Mouse (Mus musculus): ENCODE results near the gene Dguok. TPM values are rescaled to one million over a fixed set of nuclear protein-coding genes. Genes with fewer than 3 reads are reported as not detected.
A peak's percentile ranks its signal among the peaks of the same experiment; 100 is the strongest.

Dguok gene
- polyA plus RNA-seq, 1 experiment from 2014 or later: 69.7 TPM

- no peak overlapping the region for H3K4me2 ChIP-seq
- H3K9ac ChIP-seq: no peak overlapping the region
- DNase-seq: no peak
- ATAC-seq (ENCODE audit: insufficient read depth): no peak
- no peaks in the 10 kb centered on the region for H3K4me1 ChIP-seq (ENCODE audit: insufficient read depth)
- H3K4me3 ChIP-seq (ENCODE audit: low read depth, low read length): no peak overlapping the region
- TF ChIP-seq CTCF (IDR thresholded peaks at IDR 0.05; ENCODE audit: low read depth): no peak
- peaks cover 19% of the 10 kb centered on the region; the same call in 1 of the 2 replicates for H3K36me3 ChIP-seq (ENCODE audit: insufficient read depth)
- H3K9me3 ChIP-seq (ENCODE audit: low read depth, low read length): no peaks in the 10 kb centered on the region
- no peaks in the 10 kb centered on the region for H3K27me3 ChIP-seq (ENCODE audit: insufficient read depth, low read length)
- no peak overlapping the region for H3K27ac ChIP-seq (ENCODE audit: low read depth)
- WGBS: 75% methylated on average over 7 of the region's 7 CpGs
Observed at GRCm38 (mm10) chr6:83475431-83475830, 31.3 kb downstream of the Dguok start.

- no peak overlapping the region for H3K4me2 ChIP-seq
- no peaks in the 10 kb centered on the region for H3K27me3 ChIP-seq (ENCODE audit: insufficient read depth, low read length)
- peaks cover 6% of the 10 kb centered on the region; the same call in 1 of the 2 replicates for H3K36me3 ChIP-seq (ENCODE audit: insufficient read depth)
- no peaks in the 10 kb centered on the region for H3K4me1 ChIP-seq (ENCODE audit: insufficient read depth)
- ATAC-seq (ENCODE audit: insufficient read depth) (no peak), DNase-seq (no peak)
- no peak overlapping the region for H3K9ac ChIP-seq
- H3K4me3 ChIP-seq (ENCODE audit: low read depth, low read length): no peak overlapping the region
- TF ChIP-seq CTCF (IDR thresholded peaks at IDR 0.05; ENCODE audit: low read depth): no peak
- 73% methylated on average over 9 of the region's 9 CpGs for WGBS
- no peaks in the 10 kb centered on the region for H3K9me3 ChIP-seq (ENCODE audit: low read depth, low read length)
- H3K27ac ChIP-seq (ENCODE audit: low read depth): no peak overlapping the region
Observed at GRCm38 (mm10) chr6:83473240-83473639, 33.5 kb downstream of the Dguok start.

GRCm38 (mm10) chr6:83471739-83472138 is 35.0 kb downstream of the Dguok start:
- WGBS: 81% methylated on average over 7 of the region's 7 CpGs
- H3K27me3 ChIP-seq (ENCODE audit: insufficient read depth, low read length): no peaks in the 10 kb centered on the region
- ATAC-seq (ENCODE audit: insufficient read depth) (no peak), DNase-seq (no peak)
- H3K9ac ChIP-seq: no peak overlapping the region
- H3K9me3 ChIP-seq (ENCODE audit: low read depth, low read length): no peaks in the 10 kb centered on the region
- H3K4me1 ChIP-seq (ENCODE audit: insufficient read depth): no peaks in the 10 kb centered on the region
- no peak overlapping the region for H3K4me3 ChIP-seq (ENCODE audit: low read depth, low read length)
- H3K36me3 ChIP-seq (ENCODE audit: insufficient read depth): no peaks in the 10 kb centered on the region; the same call in 1 of the 2 replicates
- no peak overlapping the region for H3K27ac ChIP-seq (ENCODE audit: low read depth)
- TF ChIP-seq CTCF (IDR thresholded peaks at IDR 0.05; ENCODE audit: low read depth): no peak
- no peak overlapping the region for H3K4me2 ChIP-seq

- H3K4me1 ChIP-seq (ENCODE audit: insufficient read depth): no peaks in the 10 kb centered on the region
- no peaks in the 10 kb centered on the region for H3K9me3 ChIP-seq (ENCODE audit: low read depth, low read length)
- H3K9ac ChIP-seq: no peak overlapping the region
- no peak overlapping the region for H3K27ac ChIP-seq (ENCODE audit: low read depth)
- no peaks in the 10 kb centered on the region for H3K36me3 ChIP-seq (ENCODE audit: insufficient read depth)
- H3K27me3 ChIP-seq (ENCODE audit: insufficient read depth, low read length): no peaks in the 10 kb centered on the region
- ATAC-seq (ENCODE audit: insufficient read depth) (no peak), DNase-seq (no peak)
- H3K4me2 ChIP-seq: no peak overlapping the region
- H3K4me3 ChIP-seq (ENCODE audit: low read depth, low read length): no peak overlapping the region
- no peak for TF ChIP-seq CTCF (IDR thresholded peaks at IDR 0.05; ENCODE audit: low read depth)
Observed at GRCm38 (mm10) chr6:83464011-83464410, 42.8 kb downstream of the Dguok start.

- no peak for ATAC-seq (ENCODE audit: insufficient read depth)
- H3K9me3 ChIP-seq (ENCODE audit: low read depth, low read length): no peaks in the 10 kb centered on the region
- H3K4me3 ChIP-seq (ENCODE audit: low read depth, low read length): no peak within 1 kb of the TSS
- no peak for DNase-seq
- 38% methylated on average over 4 of the region's 4 CpGs for WGBS
- H3K4me1 ChIP-seq (ENCODE audit: insufficient read depth): peaks cover 11% of the 10 kb centered on the region; the same call in 1 of the 2 replicates
- no peak for TF ChIP-seq CTCF (IDR thresholded peaks at IDR 0.05; ENCODE audit: low read depth)
- 0 out of 2 replicates have a peak, but pooled peaks cover 2% of the 10 kb centered on the region for H3K36me3 ChIP-seq (ENCODE audit: insufficient read depth)
- no peak within 1 kb of the TSS for H3K9ac ChIP-seq
- H3K27ac ChIP-seq (ENCODE audit: low read depth): peak within 1 kb of the TSS; percentile 48; the same call in 1 of the 2 replicates
- H3K4me2 ChIP-seq: peak within 1 kb of the TSS; percentile 76; the same call in 1 of the 2 replicates
- no peaks in the 10 kb centered on the region for H3K27me3 ChIP-seq (ENCODE audit: insufficient read depth, low read length)
Observed at GRCm38 (mm10) chr6:83459034-83459644, 47.6 kb downstream of the Dguok start, which contains the start of gene Tet3. Gene Tet3 (minus strand): TSS chr6:83459084.

GRCm38 (mm10) chr6:83456984-83457810 is 49.6 kb downstream of the Dguok start:
- no peaks in the 10 kb centered on the region for H3K27me3 ChIP-seq (ENCODE audit: insufficient read depth, low read length)
- WGBS: 5% methylated on average over 33 of the region's 33 CpGs
- DNase-seq: peak; percentile 69
- peaks cover 11% of the 10 kb centered on the region; the same call in 1 of the 2 replicates for H3K36me3 ChIP-seq (ENCODE audit: insufficient read depth)
- H3K9ac ChIP-seq: peak overlapping the region; percentile 94
- peak overlapping the region; percentile 76 for H3K4me2 ChIP-seq
- peak overlapping the region; percentile 81 for H3K4me3 ChIP-seq (ENCODE audit: low read depth, low read length)
- H3K4me1 ChIP-seq (ENCODE audit: insufficient read depth): peaks cover 25% of the 10 kb centered on the region
- ATAC-seq (ENCODE audit: insufficient read depth): peak; percentile 52; the same call in 1 of the 2 replicates
- no peaks in the 10 kb centered on the region for H3K9me3 ChIP-seq (ENCODE audit: low read depth, low read length)
- no peak for TF ChIP-seq CTCF (IDR thresholded peaks at IDR 0.05; ENCODE audit: low read depth)
- H3K27ac ChIP-seq (ENCODE audit: low read depth): peak overlapping the region; percentile 95
